Mouse (Mus musculus) liver, postnatal 0 days (tissue): ENCODE data around the gene Itga5.
"Not testable (repeated sequence)": the region's sequence is repeated elsewhere in the genome, so short reads cannot be mapped to it uniquely, and the experiment has no call there.

ENCODE experiments used
- CTCF ChIP-seq: sonication (generic); IDR thresholded peaks from 2 replicates; pipeline ENCODE4 v1.5.1; 2016; ENCODE audit warnings: antibody characterized with exemption, low read depth
- EP300 ChIP-seq: IDR thresholded peaks from 2 replicates; pipeline ENCODE4 v1.6.1; 2016; ENCODE audit warnings: antibody characterized with exemption, low read depth, mild to moderate bottlenecking

- TF ChIP-seq CTCF, EP300: not testable (repeated sequence)
Measured at GRCm38 (mm10) chr15:103405586-103405985, 39.0 kb upstream of the Itga5 start.
